Mouse (Mus musculus) stomach, postnatal 0 days (tissue): Measurements from ENCODE around the gene Ifrd2. TPM values are rescaled to one million over a fixed set of nuclear protein-coding genes. Genes with fewer than 3 reads are reported as not detected.
A peak's percentile ranks its signal among the peaks of the same experiment; 100 is the strongest.

Experiments
- ATAC-seq: fragments of 200-750 bp; cut with Nextera tagmentation; 2 replicates; pipeline ENCODE4 v1.8.0; 2017; ENCODE audit not compliant: low FRiP score, low TSS enrichment
- DNase-seq: peaks from one replicate; pipeline ENCODE4 v3.0.0-alpha.2; 2016; ENCODE audit warnings: low spot score
- H3K27ac ChIP-seq: fragments of 300-500 bp; sonication (generic); replicated peaks from 2 replicates; pipeline ENCODE4 v1.5.1; 2014; ENCODE audit warnings: mild to moderate bottlenecking, control low read depth
- H3K27me3 ChIP-seq: fragments of 300-500 bp; sonication (generic); 2 replicates; pipeline ENCODE4 v1.6.1; 2014; ENCODE audit warnings: low read length; ENCODE audit not compliant: control insufficient read depth, insufficient read depth
- H3K36me3 ChIP-seq: fragments of 300-500 bp; sonication (generic); 2 replicates; pipeline ENCODE4 v1.6.1; 2014; ENCODE audit warnings: low read length, mixed read lengths; ENCODE audit not compliant: control insufficient read depth, insufficient read depth
- H3K4me1 ChIP-seq: fragments of 300-500 bp; sonication (generic); replicated peaks from 2 replicates; pipeline ENCODE4 v1.6.1; 2014; ENCODE audit warnings: antibody characterized with exemption; ENCODE audit not compliant: control insufficient read depth, insufficient read depth
- H3K4me2 ChIP-seq: fragments of 300-500 bp; sonication (generic); replicated peaks from 2 replicates; pipeline ENCODE4 v1.6.1; 2014; ENCODE audit warnings: low read depth, mild to moderate bottlenecking, control low read depth, moderate library complexity
- H3K4me3 ChIP-seq: fragments of 300-500 bp; sonication (generic); 2 replicates; pipeline ENCODE4 v1.5.1; 2014; ENCODE audit warnings: low read depth, low read length, control low read depth
- H3K9ac ChIP-seq: fragments of 300-500 bp; sonication (generic); 2 replicates; pipeline ENCODE4 v1.6.1; 2014; ENCODE audit warnings: mild to moderate bottlenecking, low read length, control low read depth, mixed read lengths
- H3K9me3 ChIP-seq: fragments of 300-500 bp; sonication (generic); 2 replicates; pipeline ENCODE4 v1.6.1; 2016; ENCODE audit warnings: low read length; ENCODE audit not compliant: control insufficient read depth
- CTCF ChIP-seq: IDR thresholded peaks from 2 replicates; pipeline ENCODE4 v1.5.1; 2016; ENCODE audit warnings: antibody characterized with exemption, low read depth, mild to moderate bottlenecking, moderate library complexity
- EP300 ChIP-seq: optimal IDR thresholded peaks from 2 replicates; pipeline ENCODE3; 2016; ENCODE audit warnings: antibody characterized with exemption
- WGBS: fragments of 180-500 bp; shearing (Covaris S2); extraction: QIAGEN DNeasy Blood & Tissue Kit; methylation state at CpG from one replicate; pipeline ENCODE4 v1.1.7; 2014; 5-methylcytosine and 5-hydroxymethylcytosine counted together
- polyA plus RNA-seq: library from polyadenylated mRNA; unstranded; fragments of >200 nt; fragmentation: Nextera tagmentation; extraction: Ambion mirVana; gene quantifications from 2 replicates; pipeline ENCODE4 v1.2.1, GENCODE M21; 2015

Ifrd2 gene
- polyA plus RNA-seq, 1 experiment from 2014 or later, result 35.5 TPM

- no peaks in the 10 kb centered on the region for H3K9me3 ChIP-seq
- H3K36me3 ChIP-seq, result peaks cover 6% of the 10 kb centered on the region; the same call in 1 of the 2 replicates
- ATAC-seq, result peak; percentile 79
- H3K27me3 ChIP-seq, result no peaks in the 10 kb centered on the region
- H3K4me3 ChIP-seq, result peak overlapping the region; percentile 76
- peak; percentile 90 for DNase-seq
- peak overlapping the region; percentile 71 for H3K4me2 ChIP-seq
- TF ChIP-seq EP300 (peak; percentile 93), CTCF (no peak)
- WGBS, result under 1% methylated on average over 40 of the region's 41 CpGs
- H3K27ac ChIP-seq, result peak overlapping the region; percentile 86
- H3K9ac ChIP-seq, result peak overlapping the region; percentile 82
- H3K4me1 ChIP-seq, result peaks cover 17% of the 10 kb centered on the region
Measured at GRCm38 (mm10) chr9:107568331-107569261, 18.8 kb upstream of the Ifrd2 start.

DNA sequence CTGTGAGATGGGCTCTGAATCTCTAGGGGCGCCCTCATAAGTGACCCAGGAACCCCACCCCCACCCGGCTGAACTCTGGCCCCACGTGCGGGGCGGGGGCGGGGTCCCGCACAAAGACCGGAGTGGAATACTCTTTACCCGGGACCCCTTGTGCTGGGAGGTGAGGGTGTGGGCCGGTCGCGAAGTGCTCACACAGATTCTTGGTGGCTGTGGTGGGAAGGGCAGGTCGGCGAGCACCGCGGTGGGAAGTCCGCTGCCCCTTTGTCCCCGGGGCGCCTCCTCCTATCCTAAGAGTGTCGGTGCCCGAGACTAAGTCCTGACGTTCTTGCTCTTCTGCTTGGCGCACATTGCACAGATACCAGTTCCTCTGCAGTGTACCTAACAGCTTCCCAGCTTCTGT is 18.2 kb upstream of the Ifrd2 start:
- H3K4me3 ChIP-seq, result peak overlapping the region; percentile 76
- WGBS, result under 1% methylated on average over 17 of the region's 23 CpGs
- no peak for DNase-seq
- H3K9me3 ChIP-seq, result no peaks in the 10 kb centered on the region
- no peaks in the 10 kb centered on the region for H3K27me3 ChIP-seq
- TF ChIP-seq EP300 (no peak), CTCF (no peak)
- peak overlapping the region; percentile 82 for H3K9ac ChIP-seq
- H3K36me3 ChIP-seq, result peaks cover 6% of the 10 kb centered on the region; the same call in 1 of the 2 replicates
- peaks cover 11% of the 10 kb centered on the region for H3K4me1 ChIP-seq
- ATAC-seq, result 0 out of 2 replicates have a peak, but pooled peaks have one; percentile 1
- peak overlapping the region; percentile 86 for H3K27ac ChIP-seq
- peak overlapping the region; percentile 71 for H3K4me2 ChIP-seq

DNA sequence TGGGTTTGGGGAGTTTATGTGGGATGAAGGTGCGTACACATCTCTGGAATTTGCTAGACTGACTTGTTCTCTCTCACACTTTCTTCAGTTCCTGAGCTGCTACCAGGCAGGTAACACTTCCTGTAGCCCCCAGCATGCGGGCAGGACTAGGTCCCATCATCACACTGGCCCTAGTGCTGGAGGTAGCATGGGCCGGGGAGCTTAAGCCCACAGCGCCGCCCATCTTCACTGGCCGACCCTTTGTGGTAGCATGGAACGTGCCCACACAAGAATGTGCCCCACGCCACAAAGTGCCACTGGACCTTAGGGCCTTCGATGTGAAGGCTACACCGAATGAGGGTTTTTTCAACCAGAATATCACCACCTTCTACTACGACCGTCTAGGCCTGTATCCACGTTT is 17.4 kb upstream of the Ifrd2 start:
- Histone ChIP-seq H3K4me1 (peaks cover 11% of the 10 kb centered on the region), H3K9me3 (no peaks in the 10 kb centered on the region), H3K4me3 (peak overlapping the region; percentile 76), H3K9ac (peak overlapping the region; percentile 82), H3K27me3 (no peaks in the 10 kb centered on the region), H3K4me2 (peak overlapping the region; percentile 71), H3K27ac (peak overlapping the region; percentile 86), H3K36me3 (peaks cover 6% of the 10 kb centered on the region; the same call in 1 of the 2 replicates)
- DNase-seq (no peak), ATAC-seq (no peak)
- WGBS, result 33% methylated on average over 13 of the region's 13 CpGs
- TF ChIP-seq EP300 (no peak), CTCF (no peak; the same call in 1 of the 2 replicates)

DNA sequence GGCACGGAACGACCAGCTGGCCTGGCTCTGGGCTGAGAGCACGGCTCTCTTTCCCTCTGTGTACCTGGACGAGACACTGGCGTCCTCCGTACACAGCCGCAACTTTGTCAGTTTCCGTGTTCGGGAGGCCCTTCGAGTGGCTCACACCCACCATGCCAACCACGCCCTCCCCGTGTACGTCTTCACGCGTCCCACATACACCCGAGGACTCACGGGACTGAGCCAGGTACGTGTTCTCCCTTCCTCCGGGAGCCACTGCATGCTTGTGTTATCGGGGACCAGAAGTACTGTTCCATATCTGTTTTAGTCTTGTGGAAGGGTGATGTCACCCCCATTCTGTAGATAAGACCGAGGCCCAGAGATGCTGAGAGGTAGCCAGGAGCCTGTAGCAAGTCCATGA is 16.6 kb upstream of the Ifrd2 start:
- Histone ChIP-seq H3K9me3 (no peaks in the 10 kb centered on the region), H3K4me2 (peak overlapping the region; percentile 71), H3K27ac (peak overlapping the region; percentile 86), H3K4me3 (peak overlapping the region; percentile 76), H3K36me3 (peaks cover 6% of the 10 kb centered on the region; the same call in 1 of the 2 replicates), H3K27me3 (no peaks in the 10 kb centered on the region), H3K4me1 (peaks cover 11% of the 10 kb centered on the region), H3K9ac (0 out of 2 replicates have a peak overlapping the region, but pooled peaks have one; percentile 82)
- 59% methylated on average over 21 of the region's 21 CpGs for WGBS
- no peak for TF ChIP-seq CTCF
- no peak for TF ChIP-seq EP300
- ATAC-seq (0 out of 2 replicates have a peak, but pooled peaks have one; percentile 3), DNase-seq (peak; percentile 71)

DNA sequence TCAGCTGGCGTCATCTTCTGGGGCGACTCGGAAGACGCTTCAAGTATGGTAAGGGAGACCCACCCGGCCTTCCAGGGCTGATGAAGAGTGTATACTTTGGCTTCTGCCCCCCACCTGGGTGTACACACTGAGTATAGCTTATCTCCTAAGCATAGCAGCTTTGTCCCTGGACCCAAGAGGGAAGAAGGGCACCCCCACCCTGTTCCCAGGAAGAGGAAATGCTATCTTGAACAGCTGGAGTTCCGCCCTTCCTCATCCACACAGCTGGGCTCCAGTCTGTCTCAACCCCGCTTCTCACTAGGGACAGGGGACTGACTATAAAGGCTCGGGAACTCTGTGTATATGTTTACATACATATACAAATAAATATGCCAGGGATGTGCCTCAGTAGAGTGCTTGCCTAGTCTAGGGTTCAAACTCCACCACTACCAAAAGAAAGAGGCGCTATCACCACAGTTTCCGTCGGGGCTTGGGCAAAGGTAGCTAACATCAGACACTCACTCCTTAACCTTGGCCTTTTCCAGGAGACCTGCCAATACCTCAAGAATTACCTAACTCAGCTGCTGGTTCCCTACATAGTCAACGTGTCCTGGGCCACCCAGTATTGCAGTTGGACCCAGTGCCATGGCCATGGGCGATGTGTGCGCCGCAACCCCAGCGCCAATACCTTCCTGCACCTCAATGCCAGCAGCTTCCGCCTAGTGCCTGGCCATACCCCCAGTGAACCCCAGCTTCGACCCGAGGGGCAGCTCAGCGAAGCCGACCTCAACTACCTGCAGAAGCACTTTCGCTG is 15.7 kb upstream of the Ifrd2 start:
- ATAC-seq, result no peak

More for the DNA sequence above, 15.7 kb upstream of the Ifrd2 start:
- 84% methylated on average over 22 of the region's 22 CpGs for WGBS
- Histone ChIP-seq H3K4me2 (peak overlapping the region; percentile 71), H3K9ac (no peak overlapping the region), H3K36me3 (peaks cover 6% of the 10 kb centered on the region; the same call in 1 of the 2 replicates), H3K9me3 (no peaks in the 10 kb centered on the region), H3K27ac (peak overlapping the region; percentile 86), H3K4me3 (peak overlapping the region; percentile 10; the same call in 1 of the 2 replicates), H3K27me3 (no peaks in the 10 kb centered on the region), H3K4me1 (peaks cover 15% of the 10 kb centered on the region)
- DNase-seq, result no peak
- TF ChIP-seq CTCF (no peak), EP300 (no peak)
